Mouse (Mus musculus) CH12.LX (cell line): ENCODE measurements at regions not wholly inside any gene's neighbourhood (a gene's known extent, or its start where the extent isn't known, plus 50 kb on each side); places are given as distances from the start of the nearest gene placed in this dataset.

Experiments
- DNase-seq: peaks from one replicate; pipeline ENCODE4 v3.0.0-alpha.2; 2013; ENCODE audit errors: extremely low read depth
- H3K27ac ChIP-seq: 2 replicates; pipeline ENCODE4 v1.5.1; 2012; ENCODE audit warnings: low read depth, mild to moderate bottlenecking, control low read depth, moderate library complexity; ENCODE audit not compliant: insufficient read depth
- H3K27me3 ChIP-seq: replicated peaks from 2 replicates; pipeline ENCODE3; 2012; ENCODE audit warnings: inconsistent platforms
- H3K36me3 ChIP-seq, 2 experiments: replicated peaks in 1 of 2; 2 replicates each; pipeline versions ENCODE3 to v1.6.1; 2012; ENCODE audit warnings: inconsistent platforms in 1 of 2, low read length in 1 of 2, mild to moderate bottlenecking in 1 of 2, mixed read lengths in 1 of 2, moderate library complexity in 1 of 2; ENCODE audit not compliant: control insufficient read depth in 1 of 2, insufficient read depth in 1 of 2
- H3K4me1 ChIP-seq, 2 experiments: 2 replicates each; pipeline ENCODE4 v1.6.1; 2012; ENCODE audit warnings: inconsistent platforms in 1 of 2, moderate library complexity in 1 of 2; ENCODE audit not compliant: insufficient read depth in 2 of 2, control insufficient read depth in 1 of 2
- H3K4me2 ChIP-seq: 2 replicates; pipeline ENCODE4 v1.6.1; 2012; ENCODE audit warnings: low read depth, mild to moderate bottlenecking, control low read depth; ENCODE audit not compliant: poor library complexity, insufficient read depth, severe bottlenecking
- H3K4me3 ChIP-seq, 3 experiments: fragments of 150-350 bp in 1 of 3; sonication (generic) in 1 of 3; replicated peaks in 1 of 3; 2 replicates each; pipeline versions ENCODE3 to v1.5.1; 2011 to 2012; ENCODE audit warnings: low read depth in 2 of 3, low read length in 2 of 3, mild to moderate bottlenecking in 2 of 3, moderate library complexity in 2 of 3, control low read depth in 1 of 3, improper control_type of control experiment in 1 of 3, inconsistent platforms in 1 of 3, mixed read lengths in 1 of 3; ENCODE audit not compliant: poor library complexity in 1 of 3
- H3K79me2 ChIP-seq: replicated peaks from 2 replicates; pipeline ENCODE4 v1.6.1; 2012; ENCODE audit warnings: mild to moderate bottlenecking, moderate library complexity; ENCODE audit not compliant: control insufficient read depth, poor library complexity, insufficient read depth, severe bottlenecking; ENCODE audit errors: extremely low read depth
- H3K9ac ChIP-seq: 2 replicates; pipeline ENCODE4 v1.6.1; 2012; ENCODE audit warnings: low read depth, mild to moderate bottlenecking, control low read depth, moderate library complexity; ENCODE audit not compliant: insufficient read depth
- H3K9me3 ChIP-seq: replicated peaks from 2 replicates; pipeline ENCODE3; 2012; ENCODE audit warnings: low read length, inconsistent platforms, mixed read lengths
- CHD1 ChIP-seq: IDR thresholded peaks from 2 replicates; pipeline ENCODE4 v1.6.1; 2012; ENCODE audit warnings: low read depth, low read length, improper control_type of control experiment, inconsistent platforms
- CHD2 ChIP-seq: IDR thresholded peaks from 2 replicates; pipeline ENCODE4 v1.6.1; 2011; ENCODE audit warnings: low read length, improper control_type of control experiment
- ETS1 ChIP-seq: conservative IDR thresholded peaks from 2 replicates; pipeline ENCODE4 v1.6.1; 2012; ENCODE audit warnings: low read depth, mild to moderate bottlenecking, inconsistent platforms, low read length, improper control_type of control experiment, moderate library complexity
- HCFC1 ChIP-seq: IDR thresholded peaks from 2 replicates; pipeline ENCODE4 v1.6.1; 2012; ENCODE audit warnings: low read depth, mild to moderate bottlenecking, inconsistent platforms, low read length, improper control_type of control experiment
- KAT2A ChIP-seq: IDR thresholded peaks from 2 replicates; pipeline ENCODE4 v1.6.1; 2012; ENCODE audit warnings: low read length, improper control_type of control experiment, inconsistent platforms; ENCODE audit not compliant: insufficient replicate concordance
- MAX ChIP-seq: IDR thresholded peaks from 2 replicates; pipeline ENCODE4 v1.6.1; 2011; ENCODE audit warnings: low read length, improper control_type of control experiment
- MAZ ChIP-seq: IDR thresholded peaks from 2 replicates; pipeline ENCODE4 v1.6.1; 2012; ENCODE audit warnings: low read depth, mild to moderate bottlenecking, inconsistent platforms, low read length, improper control_type of control experiment, moderate library complexity
- MEF2A ChIP-seq: IDR thresholded peaks from 2 replicates; pipeline ENCODE4 v1.6.1; 2014; ENCODE audit warnings: low read depth, mild to moderate bottlenecking, inconsistent platforms, low read length, improper control_type of control experiment, borderline replicate concordance
- NRF1 ChIP-seq: IDR thresholded peaks from 2 replicates; pipeline ENCODE4 v1.6.1; 2014; ENCODE audit warnings: low read depth, mild to moderate bottlenecking, inconsistent platforms, low read length, improper control_type of control experiment, moderate library complexity
- PAX5 ChIP-seq: IDR thresholded peaks from 2 replicates; pipeline ENCODE4 v1.6.1; 2012; ENCODE audit warnings: low read length, inconsistent platforms, mixed read lengths
- POLR2A ChIP-seq: IDR thresholded peaks from 2 replicates; pipeline ENCODE4 v1.6.1; 2011; ENCODE audit warnings: low read depth, mild to moderate bottlenecking, improper control_type of control experiment, low read length
- RAD21 ChIP-seq: IDR thresholded peaks from 2 replicates; pipeline ENCODE4 v1.6.1; 2011; ENCODE audit warnings: low read depth, mild to moderate bottlenecking, low read length, improper control_type of control experiment, moderate library complexity
- RCOR1 ChIP-seq: conservative IDR thresholded peaks from 2 replicates; pipeline ENCODE4 v1.6.1; 2012; ENCODE audit warnings: low read depth, mild to moderate bottlenecking, inconsistent platforms, low read length, improper control_type of control experiment
- SMC3 ChIP-seq: IDR thresholded peaks from 2 replicates; pipeline ENCODE4 v1.6.1; 2011; ENCODE audit warnings: low read depth, low read length, improper control_type of control experiment
- TBP ChIP-seq: conservative IDR thresholded peaks from 2 replicates; pipeline ENCODE4 v1.6.1; 2011; ENCODE audit warnings: low read depth, low read length, improper control_type of control experiment
- TCF12 ChIP-seq: IDR thresholded peaks from 2 replicates; pipeline ENCODE4 v1.6.1; 2014; ENCODE audit warnings: low read depth, mild to moderate bottlenecking, inconsistent platforms, low read length, improper control_type of control experiment
- ZC3H11A ChIP-seq: IDR thresholded peaks from 2 replicates; pipeline ENCODE4 v1.6.1; 2012; ENCODE audit warnings: low read depth, mild to moderate bottlenecking, inconsistent platforms, low read length, improper control_type of control experiment
- ZKSCAN1 ChIP-seq: IDR thresholded peaks from 2 replicates; pipeline ENCODE4 v1.6.1; 2012; ENCODE audit warnings: low read depth, inconsistent platforms, low read length, improper control_type of control experiment, borderline replicate concordance
- ZMIZ1 ChIP-seq: IDR thresholded peaks from 2 replicates; pipeline ENCODE4 v1.6.1; 2012; ENCODE audit warnings: low read depth, mild to moderate bottlenecking, inconsistent platforms, low read length, improper control_type of control experiment
- ZNF384 ChIP-seq: IDR thresholded peaks from 2 replicates; pipeline ENCODE4 v1.6.1; 2012; ENCODE audit warnings: low read depth, low read length, improper control_type of control experiment, inconsistent platforms
- dilution Hi-C: fragments of 300-500 bp; cut with MboI; formaldehyde crosslinking; loops from 2 replicates; pipeline ENCODE4 v1.14.3; 2020; ENCODE audit warnings: low sequenced_read_pairs; ENCODE audit not compliant: extremely low pct_unique_long_range_greater_than_20kb, extremely low pct_ligation_motif_present
- in situ Hi-C: fragments of 300-500 bp; cut with MboI; formaldehyde crosslinking; loops from 3 replicates; pipeline ENCODE4 v1.14.3; 2019; ENCODE audit warnings: low sequenced_read_pairs, low pct_ligation_motif_present, low pct_unique_long_range_greater_than_20kb, mixed read lengths

DNA sequence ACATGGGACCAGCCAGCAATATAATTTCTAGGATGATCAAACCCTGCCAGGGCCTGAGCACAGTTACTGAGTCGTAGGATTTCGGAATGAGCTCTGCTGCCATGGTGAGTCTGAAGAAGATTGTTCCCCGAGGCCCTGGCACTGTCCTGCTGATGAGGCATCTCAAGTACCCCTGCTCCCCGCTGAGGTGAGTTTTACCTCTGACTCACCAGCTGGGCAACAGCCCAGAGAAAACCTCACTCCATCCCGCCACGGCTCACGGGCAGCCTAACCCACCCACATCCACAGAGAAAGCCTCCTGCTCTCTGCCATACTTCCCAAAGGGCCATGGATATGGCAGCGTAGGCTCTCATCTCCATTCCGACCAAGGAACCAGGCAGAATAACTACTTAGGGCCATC, 62.6 kb upstream of the A530016L24Rik start:
- dilution Hi-C loops: no loop called here
- no peaks in the 10 kb centered on the region for H3K4me1 ChIP-seq
- H3K4me3 ChIP-seq: no peak overlapping the region
- H3K79me2 ChIP-seq: no peaks in the 10 kb centered on the region
- H3K4me2 ChIP-seq: no peak overlapping the region
- no peaks in the 10 kb centered on the region for H3K36me3 ChIP-seq
- H3K9me3 ChIP-seq: no peaks in the 10 kb centered on the region
- TF ChIP-seq CHD2: no peak
- TF ChIP-seq SMC3: no peak
- TF ChIP-seq KAT2A: no peak
- no peak for TF ChIP-seq PAX5
- TF ChIP-seq MAX: no peak
- no peak for TF ChIP-seq NRF1
- no peak for TF ChIP-seq RAD21
- TF ChIP-seq ZMIZ1: no peak
- no peak for TF ChIP-seq MEF2A
- TF ChIP-seq TBP: no peak
- TF ChIP-seq POLR2A: no peak
- TF ChIP-seq HCFC1: no peak
- no peak for TF ChIP-seq ZC3H11A
- no peak for TF ChIP-seq TCF12
- no peak for TF ChIP-seq ZKSCAN1
- TF ChIP-seq ZNF384: no peak
- TF ChIP-seq RCOR1: no peak
- TF ChIP-seq ETS1: no peak
- H3K27ac ChIP-seq: no peak overlapping the region
- no peak overlapping the region for H3K9ac ChIP-seq
- in situ Hi-C loops: no loop called here
- DNase-seq: no peak
- H3K27me3 ChIP-seq: peaks cover 92% of the 10 kb centered on the region

- H3K4me3 ChIP-seq: no peak overlapping the region
- H3K4me1 ChIP-seq: no peaks in the 10 kb centered on the region
- no peak overlapping the region for H3K27ac ChIP-seq
- H3K79me2 ChIP-seq: no peaks in the 10 kb centered on the region
- H3K9ac ChIP-seq: no peak overlapping the region
- H3K36me3 ChIP-seq: no peaks in the 10 kb centered on the region
- dilution Hi-C loops: no loop called here
- TF ChIP-seq CHD1 (no peak), MAZ (no peak), ZMIZ1 (no peak), RAD21 (no peak), ZC3H11A (no peak), ZKSCAN1 (no peak)
- H3K4me2 ChIP-seq: no peak overlapping the region
- DNase-seq: no peak
- no peaks in the 10 kb centered on the region for H3K9me3 ChIP-seq
- in situ Hi-C loops: no loop called here
- H3K27me3 ChIP-seq: peaks cover 96% of the 10 kb centered on the region
These were observed 59.0 kb upstream of the A530016L24Rik start for GRCm38 (mm10) chr12:112430104-112430846.
